Mouse (Mus musculus): ENCODE data around the gene Mlph.

DNA sequence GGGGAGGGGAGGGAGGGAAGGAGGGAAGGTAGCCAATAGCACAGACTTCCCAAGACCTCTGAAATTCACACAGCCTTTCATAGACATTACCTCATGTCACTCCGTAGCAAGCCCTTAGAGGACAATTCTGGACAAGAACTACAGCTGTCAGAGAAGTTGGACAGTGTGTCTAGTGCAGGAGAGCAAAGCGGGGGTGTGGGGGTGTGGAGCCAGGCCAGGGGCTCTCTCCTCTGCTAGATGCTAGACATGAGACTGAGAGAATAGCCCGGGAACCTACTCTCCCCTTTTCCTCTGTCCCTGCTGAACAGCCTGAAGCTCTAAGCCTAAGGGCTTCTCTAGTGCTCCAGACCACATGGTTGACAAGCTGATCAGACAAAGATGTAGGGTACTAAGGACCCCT lies 19.9 kb upstream of the Mlph start:
- TF ChIP-seq POLR2A (IDR thresholded peaks at IDR 0.05; ENCODE audit: low read depth, low read length) (no peak), CTCF (IDR thresholded peaks at IDR 0.05; ENCODE audit: extremely low read depth, insufficient read depth, insufficient read length, insufficient replicate concordance) (no peak)

All from spleen, adult 2 months (tissue).